Mouse (Mus musculus): ENCODE measurements around the gene Dlgap4.
A peak's percentile ranks its signal among the peaks of the same experiment; 100 is the strongest.

The Dlgap4 gene

DNA sequence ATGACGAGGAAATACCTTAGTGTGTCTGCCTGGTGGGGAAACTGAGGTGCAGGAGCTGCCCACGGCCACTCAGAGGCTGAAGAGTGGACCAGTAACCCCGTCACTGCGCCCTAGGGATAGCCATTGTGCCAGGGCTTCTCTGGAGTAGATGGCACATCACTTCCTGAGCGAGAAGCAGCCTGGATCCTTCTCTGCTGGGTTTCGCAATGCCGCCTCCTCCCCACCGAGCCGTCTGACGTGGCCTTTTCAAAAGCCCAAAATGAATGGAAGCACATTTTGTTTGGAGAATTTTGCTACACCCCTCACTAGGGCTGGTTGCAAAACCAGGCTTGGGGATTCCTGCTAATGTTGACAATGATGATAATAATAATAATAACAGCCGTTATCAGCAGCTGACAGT lies 4.0 kb downstream of the Dlgap4 start:
- peak; percentile 26 to 70 for DNase-seq (ENCODE audit: low spot score in 2 of 2)

DNA sequence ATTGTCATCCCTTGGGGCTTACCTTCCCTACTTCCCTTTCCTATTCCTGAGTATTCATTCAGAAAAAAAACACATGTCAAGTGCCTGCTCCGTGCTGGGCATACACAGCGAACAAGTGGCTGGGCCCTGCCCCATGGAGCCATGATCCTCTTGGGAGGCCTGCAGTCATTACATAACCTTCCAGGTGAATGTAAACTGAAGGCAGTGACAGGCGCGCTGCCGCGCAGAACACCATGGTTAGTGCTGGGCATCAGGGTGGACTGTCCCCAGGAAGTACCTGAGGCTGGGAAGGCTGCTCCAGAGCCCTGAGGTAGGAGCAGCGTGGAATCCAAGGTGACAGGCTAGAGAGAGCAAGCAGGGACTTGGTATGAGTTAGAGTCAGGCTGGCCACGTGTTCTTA lies 7.4 kb downstream of the Dlgap4 start:
- DNase-seq (ENCODE audit: low spot score in 2 of 2): no peak

DNA sequence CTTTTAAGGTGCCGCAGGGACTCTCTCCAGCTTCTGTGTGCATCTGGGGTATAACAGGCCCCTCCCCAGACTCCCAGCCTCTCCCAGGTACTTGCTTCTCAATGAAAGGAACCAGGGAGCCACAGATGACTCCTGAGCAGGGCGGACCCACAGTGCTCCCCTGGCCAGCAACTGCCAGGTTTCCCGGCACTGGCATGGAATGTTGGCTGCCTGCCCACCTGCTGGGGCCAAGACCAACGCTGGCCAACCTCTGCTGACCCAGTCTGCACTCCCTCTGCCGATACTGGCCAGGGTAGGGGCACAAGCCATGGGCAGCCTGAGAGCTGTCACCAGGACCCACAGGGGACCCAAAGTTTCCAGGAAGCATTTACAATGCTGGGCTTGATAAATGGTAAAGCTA lies 7.9 kb downstream of the Dlgap4 start:
- DNase-seq (ENCODE audit: low spot score in 2 of 2): peak in 1 of 2 experiments; percentile 55

DNA sequence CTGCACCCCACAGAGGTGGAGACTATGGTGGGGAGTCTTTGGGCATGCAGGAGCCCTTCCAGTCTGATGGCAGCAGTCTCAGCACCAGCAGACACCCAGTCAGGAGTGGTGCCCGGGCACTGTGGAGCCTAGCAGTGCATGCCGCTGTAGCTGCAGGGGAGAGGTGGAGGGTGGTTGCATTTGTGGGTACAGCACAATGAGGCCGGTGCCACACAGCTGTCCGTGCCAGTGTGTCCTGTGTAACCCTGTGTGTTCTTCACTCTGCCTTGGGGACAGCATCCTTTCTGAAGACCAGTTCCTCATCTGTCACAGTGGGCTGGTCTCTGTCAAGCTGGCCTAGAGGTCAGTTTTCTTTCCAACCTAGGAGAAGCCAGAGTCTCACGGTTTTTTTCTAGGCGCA lies 8.7 kb downstream of the Dlgap4 start:
- no peak for DNase-seq (ENCODE audit: low spot score in 2 of 2)

DNA sequence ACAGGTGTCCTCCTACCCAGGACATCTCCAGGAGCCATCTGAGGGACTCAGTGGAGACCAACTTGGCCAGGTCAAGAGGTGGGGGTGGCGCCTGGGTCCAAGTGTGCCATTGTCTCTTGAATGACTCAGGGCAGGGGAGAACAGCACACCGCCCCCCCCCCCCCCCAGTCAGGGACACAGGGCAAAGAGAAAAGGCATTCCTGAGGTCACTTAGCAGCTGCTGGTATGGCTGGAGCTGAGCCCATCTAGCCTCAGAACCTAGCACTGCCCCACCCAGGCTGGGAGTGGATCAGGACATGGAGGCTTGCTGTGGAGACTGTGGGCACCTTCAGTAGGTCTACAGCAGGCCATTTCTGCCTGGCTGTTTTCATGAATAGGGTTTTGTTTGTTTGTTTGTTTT lies 9.7 kb downstream of the Dlgap4 start:
- no peak for DNase-seq (ENCODE audit: low spot score in 2 of 2)

DNA sequence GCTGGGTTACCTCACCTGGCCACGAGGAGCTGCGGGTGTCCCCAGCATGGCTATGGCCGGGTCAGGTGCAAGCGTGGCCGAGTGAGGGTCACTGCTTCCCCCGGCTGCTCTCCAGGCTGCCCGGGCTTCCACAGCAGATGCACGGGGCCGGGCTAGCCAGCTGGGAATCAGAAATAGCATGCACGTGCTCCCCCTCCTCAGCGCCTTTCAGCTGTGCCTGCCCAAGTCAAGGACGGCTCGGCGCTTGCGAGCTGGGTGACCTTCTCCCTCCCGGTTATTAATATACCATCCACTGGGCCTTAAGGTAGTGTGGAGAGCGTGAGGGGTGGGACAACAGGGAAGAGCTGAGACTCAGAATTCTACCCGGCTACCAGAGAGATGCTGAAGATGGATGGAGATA lies 11.8 kb downstream of the Dlgap4 start:
- no peak for DNase-seq (ENCODE audit: low spot score in 2 of 2)

DNA sequence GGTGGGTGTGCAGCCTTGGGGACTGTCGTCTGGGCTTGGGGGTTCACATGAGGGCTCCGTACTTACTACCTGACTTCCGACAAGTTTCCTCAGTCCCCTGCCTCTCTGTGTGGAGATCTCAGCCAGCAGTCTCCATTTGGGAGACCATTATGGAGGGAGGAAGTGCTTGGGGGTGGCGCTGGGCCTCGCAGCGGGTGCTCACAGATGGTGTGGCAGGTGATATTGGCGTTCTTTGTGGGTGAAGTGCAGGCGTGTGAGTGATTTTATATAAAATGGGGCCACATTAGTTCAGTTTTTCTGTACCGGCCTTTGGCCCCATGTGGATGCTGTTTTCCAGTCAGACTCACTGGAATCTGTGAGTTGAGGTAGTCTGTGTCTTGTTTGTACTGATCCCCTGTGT lies 12.6 kb downstream of the Dlgap4 start:
- no peak for DNase-seq (ENCODE audit: low spot score in 2 of 2)

DNA sequence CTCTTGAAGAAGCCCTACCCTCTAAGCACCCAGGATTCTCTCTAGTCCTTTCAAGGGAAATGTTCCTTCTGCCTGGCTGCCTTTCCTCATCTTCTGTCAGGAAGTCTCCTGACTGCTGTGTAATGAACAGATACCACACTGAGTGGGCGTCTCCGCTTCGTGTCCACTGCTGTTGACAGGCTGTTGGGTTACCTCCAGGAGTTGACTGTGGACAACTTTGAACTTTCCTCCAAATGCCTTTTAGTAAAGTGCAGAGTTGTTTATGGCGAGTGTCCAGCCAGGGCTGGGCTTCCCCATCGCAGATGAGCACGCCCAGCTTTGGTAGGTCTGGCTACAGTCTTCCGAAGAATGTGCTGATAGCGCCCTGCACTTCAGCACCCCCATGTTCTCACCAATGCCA lies 13.0 kb downstream of the Dlgap4 start:
- peak in 1 of 2 experiments; percentile 24 for DNase-seq (ENCODE audit: low spot score in 2 of 2)

DNA sequence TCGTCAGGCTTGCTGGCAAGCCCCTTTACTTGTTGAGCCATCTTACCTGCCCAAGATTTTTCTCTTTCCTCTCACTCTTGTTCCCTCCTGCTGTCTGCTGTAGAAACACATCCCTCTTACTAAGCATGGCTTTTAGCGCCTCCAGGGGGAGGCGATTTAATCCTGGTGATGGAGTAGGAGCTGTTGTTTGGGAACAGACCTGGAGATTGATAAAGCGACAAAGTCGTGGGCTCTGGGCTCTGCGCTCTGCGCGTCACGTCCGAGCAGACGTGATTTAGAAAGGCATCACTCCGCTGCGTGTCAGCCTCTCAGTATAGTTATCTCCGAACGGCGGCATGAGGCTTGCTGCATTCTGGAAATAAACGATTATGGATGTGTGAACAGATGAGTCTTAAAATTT lies 14.4 kb downstream of the Dlgap4 start:
- no peak for DNase-seq (ENCODE audit: low spot score in 2 of 2)

DNA sequence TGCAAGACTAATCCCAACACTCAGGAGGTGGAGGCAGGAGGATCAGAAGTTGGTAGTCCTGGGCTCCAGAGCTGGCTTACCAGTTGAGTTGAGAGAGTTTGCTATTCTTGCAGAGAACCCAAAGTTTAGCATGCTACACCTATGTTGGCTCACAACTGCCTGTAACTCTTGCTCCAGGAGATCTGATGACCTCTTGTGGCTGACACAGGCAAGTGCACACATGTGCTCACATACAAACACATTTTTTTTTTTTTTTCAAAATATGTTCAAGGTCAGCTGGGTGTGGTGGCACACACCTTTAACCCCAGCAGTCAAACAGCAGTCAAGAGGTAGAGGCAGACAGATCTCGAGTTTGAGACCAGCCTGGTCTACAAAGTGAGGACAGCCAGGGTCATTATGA lies 16.8 kb downstream of the Dlgap4 start:
- DNase-seq (ENCODE audit: low spot score in 2 of 2): no peak

DNA sequence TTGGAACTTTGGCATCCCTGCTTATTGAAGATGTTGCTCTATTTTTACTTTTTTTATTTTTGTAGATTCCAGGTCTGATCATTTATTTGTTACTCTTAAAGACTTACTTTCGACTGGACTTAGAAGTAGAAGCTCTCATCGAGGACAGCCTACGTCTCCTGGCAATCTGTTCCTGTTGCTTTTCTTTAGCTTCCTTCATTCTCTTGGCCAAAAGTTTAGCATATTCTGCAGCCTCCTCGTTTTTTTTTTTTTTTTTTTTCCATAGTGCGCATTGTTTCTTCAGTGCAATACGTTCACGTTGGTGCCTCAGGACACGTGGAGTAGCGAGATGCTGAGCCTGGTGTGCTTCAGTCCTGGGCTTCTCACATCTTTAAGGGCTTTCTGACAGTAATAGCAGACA lies 19.2 kb downstream of the Dlgap4 start:
- DNase-seq (ENCODE audit: low spot score in 2 of 2): no peak

DNA sequence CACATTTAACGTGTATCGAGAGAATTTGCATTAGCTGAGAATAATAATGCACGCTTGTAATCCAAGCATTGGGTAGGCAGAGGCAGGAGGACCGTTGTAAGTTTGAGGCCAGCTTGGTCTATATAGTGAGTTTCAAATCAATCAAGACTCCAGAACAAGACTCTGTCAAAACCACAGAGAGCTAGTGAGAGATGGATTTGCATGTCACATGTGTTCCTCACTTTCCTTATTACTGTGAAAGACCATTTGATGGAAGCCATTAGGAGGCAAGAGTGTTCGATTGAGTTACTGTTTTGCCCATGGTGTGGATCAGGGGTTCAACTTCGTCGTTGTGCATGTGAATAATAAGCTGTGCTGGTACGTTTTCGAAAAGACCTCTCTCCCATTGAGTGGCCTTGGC lies 21.6 kb downstream of the Dlgap4 start:
- DNase-seq (ENCODE audit: low spot score in 2 of 2): no peak

DNA sequence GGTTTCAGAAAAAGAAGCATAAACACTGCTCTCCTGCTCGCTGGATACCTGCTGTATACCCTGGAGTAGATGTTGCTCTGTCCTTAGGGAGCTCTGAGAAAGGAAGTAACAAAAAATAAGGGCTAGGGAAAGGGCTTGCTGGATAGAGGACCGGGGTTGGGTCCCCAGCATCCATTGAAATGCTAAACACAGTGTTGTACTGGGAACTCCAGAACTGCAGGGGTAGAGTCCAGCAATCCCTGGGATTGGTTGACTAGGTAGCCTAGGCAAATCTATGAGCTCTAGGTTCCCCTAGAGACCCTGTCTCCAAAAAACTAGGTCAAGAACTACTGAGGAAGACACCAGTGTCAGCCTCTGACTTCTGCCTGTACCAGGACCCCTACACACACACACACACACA lies 27.6 kb downstream of the Dlgap4 start:
- DNase-seq (ENCODE audit: low spot score in 2 of 2): no peak

DNA sequence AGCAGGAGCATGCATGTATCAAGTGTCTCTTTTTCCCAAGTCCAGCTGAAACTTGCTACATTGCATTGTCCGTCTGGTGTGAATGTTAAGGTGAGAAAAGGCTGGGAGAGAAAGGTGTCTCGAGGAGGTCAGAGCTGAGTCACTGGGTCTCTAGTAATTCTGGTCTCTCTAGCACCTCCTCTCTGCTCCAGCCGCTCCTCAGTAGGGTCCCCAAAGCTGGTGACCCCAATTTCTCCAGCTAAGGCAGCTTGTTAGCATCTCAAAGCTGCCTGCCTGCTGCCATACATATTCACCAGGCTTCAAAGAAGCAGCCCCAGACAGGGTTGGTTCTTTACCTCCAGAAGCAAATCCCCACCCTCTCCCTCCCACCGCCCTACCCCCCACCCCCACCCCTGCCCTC lies 29.4 kb downstream of the Dlgap4 start:
- no peak for DNase-seq (ENCODE audit: low spot score in 2 of 2)

DNA sequence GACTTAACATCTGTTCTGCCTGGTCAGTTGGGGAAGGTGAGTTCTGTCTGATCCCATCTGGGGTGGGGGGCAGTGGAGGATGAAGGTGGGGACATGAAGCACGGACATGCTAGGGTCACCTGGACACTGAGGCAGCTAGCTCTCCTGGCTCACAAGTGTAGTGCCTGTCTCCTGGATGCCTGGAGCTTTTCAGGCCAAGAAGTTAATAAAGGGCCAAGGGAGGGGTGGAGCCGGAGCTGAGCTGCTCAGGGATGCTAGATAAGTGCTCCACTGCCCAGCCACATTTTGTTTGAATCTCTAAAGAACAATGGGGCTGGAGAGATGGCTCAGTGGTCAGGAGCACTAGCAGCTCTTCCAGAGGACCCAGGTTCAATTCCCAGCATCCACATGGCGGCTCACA lies 29.9 kb downstream of the Dlgap4 start:
- no peak for DNase-seq (ENCODE audit: low spot score in 2 of 2)

DNA sequence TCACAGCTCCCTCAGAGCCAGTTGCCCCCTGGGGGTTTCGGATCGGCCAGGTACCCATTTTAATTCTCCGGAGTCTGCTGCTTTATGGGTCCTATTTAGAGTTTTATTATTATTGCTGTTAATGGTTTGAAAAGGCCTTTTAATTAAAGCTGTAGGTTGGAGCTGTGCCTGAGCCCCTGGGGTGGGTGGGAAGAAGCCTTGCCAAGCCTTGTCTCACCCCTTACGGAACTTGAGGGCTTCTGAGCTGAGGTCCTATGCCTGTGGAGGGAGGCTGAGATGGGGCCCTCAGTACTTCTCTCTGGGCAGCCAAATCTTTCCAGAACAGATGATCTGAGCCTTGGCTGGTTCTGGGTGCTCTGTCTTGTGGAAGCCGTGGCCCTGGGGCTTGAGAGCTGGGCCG lies 31.6 kb downstream of the Dlgap4 start:
- no peak for DNase-seq (ENCODE audit: low spot score in 2 of 2)

DNA sequence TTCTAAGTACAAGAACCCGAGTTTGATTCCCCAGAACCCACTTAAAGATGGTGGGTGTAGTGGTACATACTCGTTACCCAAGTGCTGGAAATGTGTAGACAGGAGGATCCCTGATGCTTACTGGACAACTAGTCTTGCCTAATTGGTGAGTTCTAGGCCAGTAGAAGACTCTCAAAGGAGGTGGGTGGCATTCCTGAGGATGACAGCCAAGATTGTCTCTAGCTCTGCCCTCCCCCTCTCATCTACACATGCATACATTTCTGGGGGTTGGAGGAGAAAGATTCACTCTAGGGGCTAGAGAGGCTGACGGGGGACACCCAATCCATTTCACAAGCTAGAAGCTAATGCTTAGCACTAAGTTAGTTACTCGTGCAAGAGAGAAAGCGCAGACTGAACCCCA lies 33.4 kb downstream of the Dlgap4 start:
- no peak for DNase-seq (ENCODE audit: low spot score in 2 of 2)

DNA sequence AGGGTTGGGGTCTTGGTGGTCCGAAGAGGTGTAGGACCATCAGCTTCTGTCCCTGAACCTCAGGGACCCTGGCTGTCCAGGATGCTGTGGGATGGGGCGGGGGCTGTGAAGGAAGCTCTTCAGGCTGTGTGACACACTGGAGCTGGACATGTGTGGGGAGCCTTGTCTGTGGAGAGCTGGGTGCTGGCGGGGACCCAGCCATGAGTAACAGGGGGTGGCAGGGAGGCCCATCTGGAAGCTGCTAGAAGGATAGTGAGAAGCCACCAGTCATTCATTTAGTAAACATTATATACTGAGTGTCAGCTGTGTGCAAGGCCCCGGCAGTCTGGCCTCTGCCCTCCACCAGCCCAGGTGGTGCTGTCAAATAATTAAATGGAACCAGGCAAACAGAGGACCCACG lies 34.5 kb downstream of the Dlgap4 start:
- no peak for DNase-seq (ENCODE audit: low spot score in 2 of 2)

DNA sequence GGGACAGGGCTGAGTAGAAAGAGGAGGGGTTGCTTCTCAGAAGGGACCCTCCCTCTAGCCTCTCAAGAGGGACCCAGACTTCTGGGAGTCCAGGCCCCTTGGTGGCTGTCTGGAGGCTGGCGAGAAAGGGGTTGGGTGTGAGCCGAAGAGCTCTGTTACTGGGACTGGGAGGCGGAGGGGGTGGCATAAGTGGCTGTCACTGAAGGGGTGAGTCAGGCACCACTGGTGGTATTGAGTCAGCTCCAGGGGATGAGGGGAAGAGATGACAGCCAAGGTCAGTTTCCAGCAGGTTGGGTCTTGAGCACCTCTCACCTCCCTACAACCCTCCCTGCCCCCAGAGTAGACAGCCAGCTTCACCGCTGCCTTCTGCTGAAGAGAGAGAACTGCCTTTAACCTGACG lies 35.9 kb downstream of the Dlgap4 start:
- DNase-seq (ENCODE audit: low spot score in 2 of 2): no peak

DNA sequence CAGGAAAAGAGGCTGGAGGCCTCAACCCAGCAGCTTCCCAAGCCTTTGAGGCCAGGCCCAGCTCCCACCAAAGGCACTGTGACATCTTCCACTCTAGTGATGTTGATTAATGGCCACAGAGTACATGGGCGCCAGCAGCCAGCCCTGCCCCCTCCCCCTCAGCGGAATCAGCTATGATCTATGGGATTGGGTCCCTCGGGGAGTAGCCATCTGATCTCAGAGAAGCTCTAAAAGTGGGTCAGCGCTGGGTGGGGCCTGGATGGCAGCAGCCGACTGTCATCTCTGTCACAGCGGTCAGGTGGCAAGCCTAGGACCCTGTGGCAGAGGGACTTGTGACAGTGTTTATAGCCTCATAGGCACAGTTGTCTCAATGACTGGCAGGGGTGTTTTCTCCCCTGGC lies 37.5 kb downstream of the Dlgap4 start:
- DNase-seq (ENCODE audit: low spot score in 2 of 2): no peak

DNA sequence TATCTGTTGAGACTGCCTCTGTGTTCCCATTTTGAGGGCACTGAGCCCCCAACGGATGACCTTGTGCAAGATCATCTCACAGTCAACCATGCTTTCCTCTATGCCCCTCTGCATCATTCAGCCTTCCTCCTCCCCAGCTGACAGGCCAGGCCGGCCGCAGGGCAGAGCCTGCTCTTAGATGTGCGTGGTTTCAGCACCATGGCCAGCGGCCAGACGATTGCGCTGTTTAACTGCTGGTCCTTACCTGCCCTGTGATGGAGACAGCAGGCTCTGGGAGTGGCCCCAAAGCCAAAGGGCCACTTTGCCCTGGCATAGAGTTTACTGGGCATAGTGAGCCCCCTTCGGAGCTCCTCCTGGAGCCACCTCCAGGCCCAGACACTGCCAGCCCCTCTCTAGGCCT lies 39.3 kb downstream of the Dlgap4 start:
- DNase-seq (ENCODE audit: low spot score in 2 of 2): peak; percentile 35 to 57

DNA sequence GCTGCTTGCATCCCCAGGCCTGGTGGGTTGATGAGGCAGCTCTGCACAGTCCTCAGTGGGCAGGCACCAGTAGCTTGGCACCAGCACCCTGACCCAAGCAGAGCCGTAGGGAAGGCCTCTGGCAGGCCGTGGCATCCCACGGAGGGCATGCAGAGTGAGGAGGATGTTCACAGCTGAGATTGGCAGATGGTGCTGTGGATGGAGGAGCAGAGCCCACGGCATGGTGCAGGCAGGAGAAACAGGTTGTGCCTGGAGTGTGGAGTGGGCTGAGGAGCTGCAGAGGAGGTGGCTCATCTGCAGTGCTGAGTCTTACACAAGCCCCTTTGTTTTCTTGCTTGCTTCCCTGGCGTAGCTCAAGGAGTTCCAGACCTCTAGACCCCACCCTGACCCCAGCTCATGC lies 40.6 kb downstream of the Dlgap4 start:
- DNase-seq (ENCODE audit: low spot score in 2 of 2): no peak

DNA sequence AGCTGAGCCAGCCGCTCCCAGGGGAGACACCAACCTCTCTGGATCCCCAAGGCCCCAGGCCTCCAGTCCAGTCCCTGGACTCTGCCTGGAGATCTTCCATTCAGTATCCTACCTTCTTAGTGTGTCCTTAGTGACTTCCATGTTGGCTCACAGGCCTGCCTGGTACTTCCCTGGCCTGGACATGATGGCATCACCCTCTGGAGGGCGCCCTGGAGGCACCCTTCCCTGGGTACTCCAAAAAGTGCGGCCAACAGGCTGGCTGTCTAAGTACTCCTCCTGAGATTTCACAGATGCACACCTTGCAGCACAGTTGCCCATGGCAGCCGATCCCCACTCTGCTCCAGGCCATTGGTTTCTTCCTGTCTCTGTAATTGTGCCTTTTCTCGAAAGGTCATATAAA lies 42.1 kb downstream of the Dlgap4 start:
- DNase-seq (ENCODE audit: low spot score in 2 of 2): no peak

DNA sequence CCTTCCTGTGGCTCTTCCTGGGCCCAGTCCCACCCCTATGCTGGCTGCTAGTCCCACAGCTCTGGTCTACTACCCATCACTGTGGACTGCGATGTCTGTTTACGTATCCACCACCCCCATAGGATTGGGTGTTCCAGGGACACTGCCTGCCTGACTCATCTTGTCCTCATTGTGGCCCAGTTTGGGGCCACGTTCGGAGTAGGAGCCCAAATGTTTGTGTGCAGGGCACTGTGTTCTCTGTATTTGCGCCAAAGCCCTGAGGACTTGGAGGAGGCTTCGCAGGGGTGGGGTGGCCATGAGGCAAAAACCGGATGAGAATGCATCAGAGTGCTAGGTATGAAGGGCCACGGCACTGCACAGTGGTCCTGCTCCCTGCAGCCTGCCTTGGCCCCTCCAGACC lies 44.0 kb downstream of the Dlgap4 start:
- DNase-seq (ENCODE audit: low spot score in 2 of 2): no peak

DNA sequence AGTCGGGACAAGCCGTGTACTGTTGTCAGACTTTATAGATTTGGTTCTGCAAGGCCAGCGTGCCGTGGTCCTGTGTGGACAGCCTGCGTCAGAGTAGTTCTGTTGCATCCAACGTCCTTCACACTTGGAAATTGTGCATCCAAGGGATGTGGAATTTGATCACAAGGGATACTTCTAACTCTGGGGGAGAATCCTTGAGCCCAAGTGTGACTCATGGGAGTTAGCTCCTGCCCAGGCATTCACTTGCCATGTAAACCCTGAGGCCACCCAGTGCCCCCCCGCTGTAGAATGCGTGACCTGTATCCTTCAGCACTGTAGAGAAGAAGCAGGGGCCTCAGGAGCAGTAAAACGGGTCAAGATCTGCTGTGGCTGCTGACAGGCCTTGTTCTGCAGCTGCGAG lies 44.7 kb downstream of the Dlgap4 start:
- DNase-seq (ENCODE audit: low spot score in 2 of 2): no peak
